Mouse (Mus musculus): ENCODE results near the gene Gimap9. TPM values are rescaled to one million over a fixed set of nuclear protein-coding genes. Genes with fewer than 3 reads are reported as not detected.

Gimap9 gene
- polyA plus RNA-seq, 1 experiment: 0.92 TPM

- Histone ChIP-seq H3K27me3 (ENCODE audit: control insufficient read depth, insufficient read depth, insufficient read length) (peaks cover 7% of the 10 kb centered on the region), H3K4me3 (ENCODE audit: insufficient read depth, poor library complexity, severe bottlenecking) (no peak overlapping the region), H3K79me2 (ENCODE audit: control insufficient read depth, insufficient read depth) (no peaks in the 10 kb centered on the region), H3K79me3 (ENCODE audit: low read depth) (peaks cover 1% of the 10 kb centered on the region), H3ac (ENCODE audit: control insufficient read depth, insufficient read length, low read depth) (no peak overlapping the region), H3K36me3 (ENCODE audit: control insufficient read depth, insufficient read depth) (no peaks in the 10 kb centered on the region)
- TF ChIP-seq MYOG (IDR thresholded peaks at IDR 0.05; ENCODE audit: control insufficient read depth, extremely low read depth, insufficient read length) (no peak), CEBPB (IDR thresholded peaks at IDR 0.05; ENCODE audit: low read depth) (no peak), MAX (IDR thresholded peaks at IDR 0.05) (no peak), MYOD1 (IDR thresholded peaks at IDR 0.05; ENCODE audit: control insufficient read depth, insufficient read length, low read depth) (no peak), FOSL1 (IDR thresholded peaks at IDR 0.05; ENCODE audit: insufficient read depth, low read length, poor library complexity, severe bottlenecking) (no peak), USF1 (IDR thresholded peaks at IDR 0.05; ENCODE audit: low read depth) (no peak), CTCF (IDR thresholded peaks at IDR 0.05; ENCODE audit: control insufficient read depth, insufficient read depth, insufficient read length) (no peak)
Observed at GRCm38 (mm10) chr6:48646309-48646690, 29.6 kb upstream of the Gimap9 start.

- no peaks in the 10 kb centered on the region for H3K36me3 ChIP-seq (ENCODE audit: control insufficient read depth, insufficient read depth)
- no peak within 1 kb of the TSS for H3ac ChIP-seq (ENCODE audit: control insufficient read depth, insufficient read length, low read depth)
- H3K79me3 ChIP-seq (ENCODE audit: low read depth): peaks cover under 1% of the 10 kb centered on the region
- no peak within 1 kb of the TSS for H3K4me3 ChIP-seq (ENCODE audit: insufficient read depth, poor library complexity, severe bottlenecking)
- no peaks in the 10 kb centered on the region for H3K79me2 ChIP-seq (ENCODE audit: control insufficient read depth, insufficient read depth)
- TF ChIP-seq MYOG (IDR thresholded peaks at IDR 0.05; ENCODE audit: control insufficient read depth, extremely low read depth, insufficient read length) (no peak), CTCF (IDR thresholded peaks at IDR 0.05; ENCODE audit: control insufficient read depth, insufficient read depth, insufficient read length) (no peak), USF1 (IDR thresholded peaks at IDR 0.05; ENCODE audit: low read depth) (no peak), FOSL1 (IDR thresholded peaks at IDR 0.05; ENCODE audit: insufficient read depth, low read length, poor library complexity, severe bottlenecking) (no peak), MAX (IDR thresholded peaks at IDR 0.05) (no peak), MYOD1 (IDR thresholded peaks at IDR 0.05; ENCODE audit: control insufficient read depth, insufficient read length, low read depth) (no peak), CEBPB (IDR thresholded peaks at IDR 0.05; ENCODE audit: low read depth) (no peak)
- H3K27me3 ChIP-seq (ENCODE audit: control insufficient read depth, insufficient read depth, insufficient read length): peaks cover 6% of the 10 kb centered on the region
Observed at GRCm38 (mm10) chr6:48646995-48647394, 28.9 kb upstream of the Gimap9 start, which contains the start of gene Gimap8. TSS of gene Gimap8 (plus strand) at chr6:48647234.

GRCm38 (mm10) chr6:48647611-48648010 is 28.3 kb upstream of the Gimap9 start:
- Histone ChIP-seq H3K27me3 (ENCODE audit: control insufficient read depth, insufficient read depth, insufficient read length) (peaks cover 3% of the 10 kb centered on the region), H3K79me3 (ENCODE audit: low read depth) (no peaks in the 10 kb centered on the region), H3K79me2 (ENCODE audit: control insufficient read depth, insufficient read depth) (no peaks in the 10 kb centered on the region), H3ac (ENCODE audit: control insufficient read depth, insufficient read length, low read depth) (no peak overlapping the region), H3K36me3 (ENCODE audit: control insufficient read depth, insufficient read depth) (no peaks in the 10 kb centered on the region), H3K4me3 (ENCODE audit: insufficient read depth, poor library complexity, severe bottlenecking) (no peak overlapping the region)
- no peak for TF ChIP-seq MAX (IDR thresholded peaks at IDR 0.05)
- TF ChIP-seq MYOG (IDR thresholded peaks at IDR 0.05; ENCODE audit: control insufficient read depth, extremely low read depth, insufficient read length): no peak
- TF ChIP-seq CEBPB (IDR thresholded peaks at IDR 0.05; ENCODE audit: low read depth): no peak

GRCm38 (mm10) chr6:48648779-48649178 is 27.1 kb upstream of the Gimap9 start:
- no peak for TF ChIP-seq MAX (IDR thresholded peaks at IDR 0.05)
- no peak overlapping the region for H3ac ChIP-seq (ENCODE audit: control insufficient read depth, insufficient read length, low read depth)
- peaks cover 3% of the 10 kb centered on the region for H3K27me3 ChIP-seq (ENCODE audit: control insufficient read depth, insufficient read depth, insufficient read length)
- no peak overlapping the region for H3K4me3 ChIP-seq (ENCODE audit: insufficient read depth, poor library complexity, severe bottlenecking)
- no peaks in the 10 kb centered on the region for H3K36me3 ChIP-seq (ENCODE audit: control insufficient read depth, insufficient read depth)
- H3K79me2 ChIP-seq (ENCODE audit: control insufficient read depth, insufficient read depth): no peaks in the 10 kb centered on the region
- no peaks in the 10 kb centered on the region for H3K79me3 ChIP-seq (ENCODE audit: low read depth)

GRCm38 (mm10) chr6:48650041-48650440 is 25.9 kb upstream of the Gimap9 start:
- TF ChIP-seq CEBPB (IDR thresholded peaks at IDR 0.05; ENCODE audit: low read depth): no peak
- TF ChIP-seq CTCF (IDR thresholded peaks at IDR 0.05; ENCODE audit: control insufficient read depth, insufficient read depth, insufficient read length): no peak
- no peak for TF ChIP-seq USF1 (IDR thresholded peaks at IDR 0.05; ENCODE audit: low read depth)
- Histone ChIP-seq H3K27me3 (ENCODE audit: control insufficient read depth, insufficient read depth, insufficient read length) (peaks cover 2% of the 10 kb centered on the region), H3K36me3 (ENCODE audit: control insufficient read depth, insufficient read depth) (no peaks in the 10 kb centered on the region)

GRCm38 (mm10) chr6:48658721-48659120 is 17.2 kb upstream of the Gimap9 start:
- TF ChIP-seq MYOD1 (IDR thresholded peaks at IDR 0.05; ENCODE audit: control insufficient read depth, insufficient read length, low read depth) (no peak), MYOG (IDR thresholded peaks at IDR 0.05; ENCODE audit: control insufficient read depth, extremely low read depth, insufficient read length) (no peak), FOSL1 (IDR thresholded peaks at IDR 0.05; ENCODE audit: insufficient read depth, low read length, poor library complexity, severe bottlenecking) (no peak), CEBPB (IDR thresholded peaks at IDR 0.05; ENCODE audit: low read depth) (no peak), CTCF (IDR thresholded peaks at IDR 0.05; ENCODE audit: control insufficient read depth, insufficient read depth, insufficient read length) (no peak), USF1 (IDR thresholded peaks at IDR 0.05; ENCODE audit: low read depth) (no peak), MAX (IDR thresholded peaks at IDR 0.05) (no peak)
- H3ac ChIP-seq (ENCODE audit: control insufficient read depth, insufficient read length, low read depth): no peak overlapping the region
- no peak overlapping the region for H3K4me3 ChIP-seq (ENCODE audit: insufficient read depth, poor library complexity, severe bottlenecking)
- H3K27me3 ChIP-seq (ENCODE audit: control insufficient read depth, insufficient read depth, insufficient read length): no peaks in the 10 kb centered on the region
- no peaks in the 10 kb centered on the region for H3K79me3 ChIP-seq (ENCODE audit: low read depth)
- no peaks in the 10 kb centered on the region for H3K36me3 ChIP-seq (ENCODE audit: control insufficient read depth, insufficient read depth)
- H3K79me2 ChIP-seq (ENCODE audit: control insufficient read depth, insufficient read depth): no peaks in the 10 kb centered on the region

More at GRCm38 (mm10) chr6:48650041-48650440, 25.9 kb upstream of the Gimap9 start:
- no peak overlapping the region for H3K4me3 ChIP-seq (ENCODE audit: insufficient read depth, poor library complexity, severe bottlenecking)
- H3K79me3 ChIP-seq (ENCODE audit: low read depth): no peaks in the 10 kb centered on the region
- H3ac ChIP-seq (ENCODE audit: control insufficient read depth, insufficient read length, low read depth): no peak overlapping the region
- H3K79me2 ChIP-seq (ENCODE audit: control insufficient read depth, insufficient read depth): no peaks in the 10 kb centered on the region
